Mouse (Mus musculus) adrenal gland, postnatal 10 days (tissue): Measurements from ENCODE around the gene Tma7. TPM values are rescaled to one million over a fixed set of nuclear protein-coding genes. Genes with fewer than 3 reads are reported as not detected.
A peak's percentile ranks its signal among the peaks of the same experiment; 100 is the strongest.

Experiments
- DNase-seq: peaks from one replicate; pipeline ENCODE4 v3.0.0; 2021; ENCODE audit warnings: mixed read lengths
- total RNA-seq, 2 experiments: library from RNA; stranded (reverse); gene quantifications; 2 replicates each; pipeline ENCODE4 v1.2.3; 2021

Gene Tma7
- total RNA-seq, 2 experiments from 2014 or later: 336 to 351 TPM

DNA sequence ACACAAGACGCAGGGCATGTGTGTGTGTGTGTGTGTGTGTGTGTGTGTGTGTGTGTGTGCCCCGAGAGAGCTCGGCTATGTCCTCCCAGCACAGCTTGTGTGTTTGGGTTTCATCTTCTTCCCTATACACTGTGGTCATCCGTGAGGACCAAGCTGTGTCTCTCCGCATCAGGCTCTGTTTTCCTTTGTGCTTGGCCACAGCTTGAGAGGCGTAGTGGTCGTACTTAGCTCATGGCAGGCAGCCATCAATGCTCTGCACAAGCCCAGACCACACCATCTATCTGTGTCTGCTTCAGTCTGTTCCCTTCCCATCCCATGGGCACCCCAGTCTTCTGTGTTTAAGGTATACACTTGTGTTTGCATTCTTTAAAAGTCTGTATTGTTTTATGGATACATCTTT is 41.0 kb downstream of the Tma7 start:
- no peak for DNase-seq

DNA sequence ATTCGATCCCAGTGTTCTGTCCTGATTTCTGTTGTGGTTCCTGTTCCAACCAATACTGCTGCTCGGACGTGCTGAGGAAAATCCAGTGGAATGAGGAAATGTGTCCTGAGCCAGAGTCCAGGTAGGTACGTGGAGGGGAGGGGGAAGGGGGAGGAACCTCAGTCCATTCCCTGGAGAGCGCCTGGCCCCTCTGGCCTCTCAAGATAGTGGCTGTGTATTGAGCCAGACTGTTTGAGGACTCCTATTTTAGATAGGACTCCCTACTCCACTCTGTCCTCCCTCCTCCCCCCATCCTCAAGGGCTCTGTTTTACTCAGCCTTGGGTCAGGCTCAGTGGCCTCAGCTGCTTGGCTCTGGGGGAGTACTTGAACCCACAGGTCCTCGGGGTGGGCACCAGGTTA is 41.5 kb downstream of the Tma7 start:
- DNase-seq: no peak

DNA sequence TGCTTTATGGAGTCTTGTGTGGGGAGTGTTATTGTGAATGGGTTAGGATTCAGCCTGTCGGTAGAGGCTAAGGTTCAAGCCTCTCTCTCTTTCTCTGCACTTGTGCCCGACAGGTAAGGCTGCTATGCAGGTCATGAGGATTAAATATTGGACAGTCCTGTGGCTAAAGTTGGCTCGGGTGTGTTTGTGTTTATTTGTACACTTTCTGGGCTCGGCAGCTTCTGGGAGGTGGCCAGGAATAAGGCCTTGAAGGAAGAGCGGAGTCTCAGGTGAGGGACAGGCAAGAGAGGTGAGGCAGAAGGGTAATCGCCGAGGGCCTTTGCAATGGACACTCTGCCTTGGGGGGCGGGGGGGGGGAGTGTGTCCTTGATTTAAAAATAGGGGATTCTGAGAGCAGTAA is 42.2 kb downstream of the Tma7 start:
- DNase-seq: no peak

DNA sequence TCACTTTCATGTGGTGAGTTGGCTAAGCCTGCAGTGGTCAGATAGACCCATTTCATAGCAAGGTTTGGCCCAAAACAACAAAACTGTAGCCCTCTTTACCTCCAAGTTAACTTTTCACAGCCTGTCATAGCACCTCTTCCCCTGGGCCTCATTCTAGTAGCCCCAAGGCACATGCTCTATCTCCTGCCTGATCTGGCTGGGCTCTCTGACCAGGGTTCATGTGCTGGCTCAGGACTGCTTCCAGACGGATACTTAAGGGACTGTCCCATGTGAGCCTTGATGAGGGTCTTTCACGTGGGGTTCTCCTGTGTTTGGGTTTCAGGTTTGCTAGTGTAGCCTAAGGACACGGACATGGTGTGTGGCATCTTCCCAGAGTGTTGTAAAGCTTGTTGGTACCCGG is 42.7 kb downstream of the Tma7 start:
- no peak for DNase-seq

DNA sequence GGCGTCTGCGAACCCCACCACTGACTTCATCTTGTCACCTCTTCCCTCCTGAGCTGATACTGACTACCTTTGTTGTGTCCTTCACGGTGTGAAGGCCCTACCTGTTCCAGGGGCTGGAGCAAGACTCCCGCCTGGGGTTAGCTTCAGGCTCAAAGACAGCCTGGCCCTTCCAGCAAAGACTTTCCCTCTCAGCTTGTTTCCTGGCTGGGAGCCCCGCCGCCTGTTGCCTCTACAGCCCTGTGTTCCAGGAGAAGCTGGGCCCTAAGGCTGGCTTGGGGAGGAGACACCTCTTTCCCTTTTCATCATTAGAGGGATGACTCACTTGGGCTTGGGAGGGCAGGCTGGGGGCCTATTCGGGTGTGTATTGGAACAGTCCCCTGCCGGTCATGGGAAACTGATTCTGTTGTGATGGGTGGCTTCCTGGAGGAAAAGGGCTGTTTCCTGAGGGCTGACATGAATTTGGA is 43.5 kb downstream of the Tma7 start:
- peak; percentile 68 for DNase-seq

DNA sequence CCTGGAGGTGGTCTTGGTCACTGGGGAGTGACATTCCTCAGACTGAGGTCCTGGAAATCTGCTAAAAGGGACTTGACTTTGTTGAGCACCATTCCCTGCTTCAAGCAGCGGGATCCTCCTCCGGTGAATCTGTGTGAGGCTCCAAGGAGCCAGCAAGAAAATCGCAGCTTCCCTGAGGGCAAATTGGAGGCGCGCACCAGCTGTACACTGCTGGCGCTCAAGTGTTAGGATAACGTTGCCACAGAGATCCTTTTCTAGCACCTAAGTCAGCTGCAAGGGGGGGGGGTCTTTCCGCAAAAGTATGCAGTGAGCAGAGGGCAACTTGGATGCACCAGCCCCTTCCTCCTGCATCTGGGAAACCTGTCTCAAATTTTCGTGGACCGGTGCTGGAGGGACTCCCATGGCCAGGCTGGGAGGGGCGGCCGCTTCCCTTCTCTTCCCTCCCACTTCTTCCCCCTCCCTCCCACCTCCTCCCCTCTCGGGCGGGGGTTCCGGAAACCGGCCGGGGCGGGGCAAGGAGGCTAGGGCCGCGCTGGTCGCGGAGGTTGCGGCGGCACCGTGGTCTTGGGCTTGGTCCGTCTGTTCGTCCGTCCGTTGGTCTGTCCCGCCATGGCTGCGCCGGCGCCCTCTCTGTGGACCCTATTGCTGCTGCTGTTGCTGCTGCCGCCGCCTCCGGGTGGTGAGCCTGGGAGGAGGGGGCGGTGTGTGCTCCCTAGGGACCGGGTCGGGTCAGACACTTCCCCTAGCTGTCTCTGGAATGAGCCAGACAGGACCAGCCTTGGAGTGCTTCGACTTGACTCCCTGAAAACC is 44.1 kb downstream of the Tma7 start, which contains the start of gene Shisa5:
Shisa5 (plus strand) TSS at position 480 of the 810 bp plus-strand sequence.
- DNase-seq: peak; percentile 90

DNA sequence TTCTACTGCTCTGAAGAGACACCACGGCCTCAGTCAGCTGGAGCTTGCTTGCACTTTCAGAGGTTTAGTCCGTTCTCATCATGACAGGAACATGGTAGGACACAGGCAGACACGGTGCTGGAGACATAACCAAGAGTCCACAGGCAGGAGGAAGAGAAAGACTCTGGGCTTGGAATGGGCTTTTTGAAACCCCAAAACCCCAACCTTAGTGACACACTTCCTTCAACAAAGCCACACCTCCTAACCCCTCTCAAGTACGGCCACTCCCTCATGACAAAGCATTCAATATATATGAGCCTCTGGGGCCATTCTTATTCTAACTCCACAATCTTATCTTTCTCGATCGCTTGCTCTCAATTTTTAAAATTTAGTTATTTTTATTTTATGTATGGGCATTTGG is 50.0 kb downstream of the Tma7 start:
- DNase-seq: no peak

DNA sequence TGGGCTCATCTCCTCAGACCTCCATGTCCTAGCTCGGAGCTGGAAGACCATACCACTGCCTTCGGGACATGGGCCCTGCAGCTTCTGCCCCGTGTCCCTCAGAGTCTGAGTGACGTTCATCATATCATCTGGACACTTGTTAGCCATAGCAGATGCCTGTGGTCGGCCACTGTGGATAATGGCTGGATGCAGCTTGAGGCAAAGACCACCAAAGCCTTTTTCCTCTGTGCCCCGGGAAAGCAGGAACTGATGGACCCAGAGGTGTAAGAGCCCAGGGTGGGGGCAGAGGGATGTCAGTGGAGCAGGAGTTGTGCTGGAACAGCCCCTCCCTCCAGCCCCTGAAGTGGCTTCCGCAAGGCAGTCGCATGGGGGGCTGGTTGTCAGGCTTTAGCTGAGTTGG is 50.7 kb downstream of the Tma7 start:
- DNase-seq: no peak

DNA sequence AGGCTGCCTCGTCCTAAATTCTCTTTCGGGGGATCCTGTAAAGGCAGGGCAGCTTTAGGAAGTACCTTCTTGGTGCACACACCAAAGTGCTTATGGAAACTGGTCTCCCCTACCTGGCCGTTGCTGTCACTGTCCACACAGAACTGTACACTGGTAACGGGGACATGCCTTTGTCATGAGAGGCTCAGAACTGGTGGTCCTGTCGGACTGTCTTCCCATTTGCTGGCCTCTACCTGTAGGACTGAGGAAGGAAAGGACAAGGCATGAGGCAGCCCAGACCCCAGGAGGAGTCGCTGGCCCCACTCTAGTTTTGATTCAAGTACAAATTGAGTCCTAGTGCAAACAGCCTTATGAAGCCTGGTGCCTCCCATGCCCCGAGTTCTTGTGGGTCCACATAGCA is 51.4 kb downstream of the Tma7 start:
- DNase-seq: no peak

DNA sequence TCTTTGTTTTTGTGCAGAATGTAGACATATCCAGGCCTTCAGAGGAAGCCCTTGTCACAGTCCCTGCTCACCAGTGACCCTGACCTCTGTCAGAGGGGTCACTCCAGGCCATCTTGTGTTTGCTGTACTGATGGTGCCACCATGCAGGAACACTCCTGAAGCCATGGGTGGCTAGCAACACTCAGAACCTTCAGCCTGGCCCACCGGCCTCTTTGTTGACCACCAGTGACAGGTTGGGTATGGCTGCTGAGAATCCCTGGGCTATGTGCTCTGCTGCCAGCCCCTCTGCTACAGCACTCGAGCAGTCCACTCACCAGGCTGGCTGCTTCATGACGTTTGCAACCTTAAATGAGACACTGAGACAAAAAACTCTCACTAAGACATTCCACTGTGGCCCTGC is 52.1 kb downstream of the Tma7 start:
- DNase-seq: no peak

DNA sequence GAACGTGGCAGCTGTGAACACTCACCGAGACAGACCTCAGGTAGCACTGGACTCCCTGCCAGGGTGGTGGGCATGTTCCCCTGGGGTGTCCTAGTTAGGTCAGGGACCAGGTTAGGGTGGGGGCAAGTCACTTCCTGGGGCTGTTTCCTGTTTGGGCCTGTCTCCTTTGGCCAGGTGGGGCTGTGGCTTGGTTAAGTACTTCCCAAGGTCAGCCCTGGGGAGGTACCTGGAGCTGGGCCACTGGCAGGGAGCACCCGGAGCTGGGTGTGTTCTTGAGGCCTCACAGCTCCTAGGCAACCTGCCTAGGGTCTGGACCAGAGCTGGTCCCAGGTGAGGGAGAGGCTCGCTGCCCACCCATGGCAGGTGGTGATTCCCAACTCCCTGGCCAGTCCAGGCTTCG is 53.5 kb downstream of the Tma7 start:
- no peak for DNase-seq

DNA sequence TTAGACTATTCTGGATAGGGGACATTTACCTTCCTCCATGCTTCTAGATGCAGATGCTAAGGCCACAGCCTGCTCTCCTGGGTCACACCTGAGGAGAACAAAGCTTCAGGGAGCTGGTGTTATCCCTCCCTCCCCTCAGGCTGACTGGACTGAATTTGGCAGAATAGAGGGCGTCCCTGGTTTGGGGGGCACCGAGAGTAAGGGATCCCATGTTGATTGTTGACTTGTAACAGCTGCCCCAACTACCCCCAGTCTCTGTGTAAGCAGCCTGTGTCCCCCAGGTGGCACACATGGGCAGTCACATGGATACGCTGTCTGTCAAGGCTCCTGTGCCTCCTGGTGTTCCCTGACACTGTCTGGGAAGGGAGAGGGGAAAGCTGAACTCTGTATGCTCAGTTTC is 54.0 kb downstream of the Tma7 start:
- DNase-seq: no peak

DNA sequence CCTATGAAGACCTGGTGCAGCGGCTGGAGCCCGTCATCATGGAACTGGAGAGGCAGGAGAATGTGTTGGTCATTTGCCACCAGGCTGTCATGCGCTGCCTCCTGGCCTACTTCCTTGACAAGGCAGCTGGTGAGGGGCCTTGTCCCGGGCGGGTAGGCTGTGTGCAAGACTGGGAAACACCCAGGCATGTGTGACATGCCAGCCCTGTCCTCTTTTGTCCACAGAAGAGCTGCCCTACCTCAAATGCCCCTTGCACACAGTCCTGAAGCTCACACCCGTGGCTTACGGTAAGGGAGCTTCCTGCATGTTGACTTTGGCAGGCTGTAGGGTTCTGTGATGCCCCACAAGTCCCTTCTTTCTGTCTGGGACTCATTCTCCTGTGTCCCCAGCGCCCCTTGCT is 54.9 kb downstream of the Tma7 start:
- DNase-seq: no peak

Other genes starting within 250 kb of the Tma7 start
- 10 to 100 TPM in 1 of 2 experiments, 1 to 10 TPM in 1; 9.8 to 13.8 TPM for gene Slc26a6, start 229.3 kb downstream of the Tma7 start, total RNA-seq
- gene Tmem89, start 168.0 kb downstream of the Tma7 start, total RNA-seq: not detected
- gene Uqcrc1, start 146.0 kb downstream of the Tma7 start, total RNA-seq: 1,000 to 10,000 TPM; 1,423 to 1,562 TPM
- gene Col7a1, start 129.0 kb downstream of the Tma7 start, total RNA-seq: 1 to 10 TPM; 3.7 TPM
- gene Ucn2, start 96.6 kb downstream of the Tma7 start, total RNA-seq: under 1 TPM; 0.33 to 0.39 TPM
- 1 to 10 TPM; 3.2 to 8.1 TPM for gene Pfkfb4, start 90.8 kb downstream of the Tma7 start, total RNA-seq
- gene Shisa5, start 44.0 kb downstream of the Tma7 start, total RNA-seq: 100 to 1,000 TPM; 107 to 113 TPM
- 10 to 100 TPM; 14.0 to 15.9 TPM for gene Trex1, start 22.9 kb downstream of the Tma7 start, total RNA-seq
- gene Atrip, start 8.5 kb downstream of the Tma7 start, total RNA-seq: 10 to 100 TPM; 13.8 to 14.2 TPM
- gene Ccdc51, start 94 bp downstream of the Tma7 start, total RNA-seq: 10 to 100 TPM; 15.7 to 19.4 TPM
- 10 to 100 TPM; 46.9 to 69.6 TPM for gene Plxnb1, start 12.8 kb upstream of the Tma7 start, total RNA-seq
- gene Fbxw21, start 79.5 kb upstream of the Tma7 start, total RNA-seq: not detected
- gene Fbxw13, start 113.4 kb upstream of the Tma7 start, total RNA-seq: not detected
- gene Fbxw20, start 152.2 kb upstream of the Tma7 start, total RNA-seq: not detected
- not detected for gene Fbxw14, start 205.1 kb upstream of the Tma7 start, total RNA-seq